ENCODE assay signal across 8 mouse cellular contexts in the genomic region with DNA sequence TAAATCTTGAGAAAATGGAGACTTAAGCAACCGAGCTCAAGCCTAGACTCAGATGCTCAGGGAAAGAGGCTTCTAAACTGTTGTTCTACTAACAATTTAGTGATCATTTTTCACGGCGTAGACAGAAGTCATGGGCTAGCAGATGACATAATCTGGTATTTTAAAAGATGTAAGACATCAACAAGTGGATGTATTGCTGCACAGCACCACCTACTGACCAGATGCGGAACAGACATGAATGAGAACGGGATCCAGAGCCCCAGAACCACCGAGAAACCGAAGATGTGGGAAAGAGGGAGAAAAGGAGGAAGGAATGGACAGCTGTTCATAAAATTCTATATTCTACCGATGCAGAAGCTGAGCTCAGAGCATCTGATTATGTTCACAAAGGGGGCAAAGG.
DNase-seq lines count a peak whose midpoint lies in the region; ATAC-seq and TF ChIP-seq lines count a peak whose summit lies in the region.

No protein-coding gene starts in this region.

- TF ChIP-seq CTCF in gastrocnemius, adult 2 months (IDR thresholded peaks at IDR 0.05): peak; percentile 91
- peak; percentile 77 for TF ChIP-seq CTCF in liver, embryonic 14.5 days (IDR thresholded peaks at IDR 0.05; ENCODE audit: low read depth)

- no peak overlapping the region for H3K4me2 ChIP-seq in liver, embryonic 14.5 days (ENCODE audit: low read depth)

- no peaks in the 10 kb centered on the region for H3K27me3 ChIP-seq in liver, embryonic 14.5 days (ENCODE audit: control insufficient read depth, insufficient read depth, low read length)

- no peaks in the 10 kb centered on the region for H3K36me3 ChIP-seq in liver, embryonic 14.5 days (replicated peaks; ENCODE audit: control insufficient read depth, insufficient read depth, low read depth)

- no peak for TF ChIP-seq EP300 in liver, embryonic 14.5 days (IDR thresholded peaks at IDR 0.05; ENCODE audit: low read depth)

- intact Hi-C loops in gastrocnemius, adult 2 months (cut with DNase I): loop anchor here (5.0 to 10.0 kb wide), 2 partner anchors 689 to 1367 kb away; no protein-coding TSS in a partner anchor

- WGBS in liver, embryonic 14.5 days (ENCODE audit: insufficient replicate concordance): 6% methylated on average over 8 of the region's 8 CpGs

- H3K9ac ChIP-seq in liver, embryonic 14.5 days (replicated peaks): no peak overlapping the region

- no peaks in the 10 kb centered on the region for H3K4me1 ChIP-seq in liver, embryonic 14.5 days (replicated peaks; ENCODE audit: control insufficient read depth in 2 of 2, insufficient read depth in 2 of 2, low read length in 1 of 2)

- H3K4me3 ChIP-seq in gastrocnemius, adult 2 months: no peak overlapping the region
- no peak overlapping the region for H3K4me3 ChIP-seq in liver, embryonic 14.5 days (ENCODE audit: insufficient read depth in 1 of 2, low read depth in 2 of 2, low read length in 2 of 2)

- no peak overlapping the region for H3K27ac ChIP-seq in gastrocnemius, adult 2 months
- H3K27ac ChIP-seq in liver, embryonic 14.5 days: no peak overlapping the region

- DNase-seq in B cell, adult 2 months: peak; percentile 2 to 11
- DNase-seq in NIH3T3 (ENCODE audit: low read depth): peak; percentile 87
- DNase-seq in cerebellum, postnatal 25 days: peak; percentile 64 to 79
- DNase-seq in gastrocnemius, adult 2 months: peak; percentile 68
- peak; percentile 80 for DNase-seq in kidney, postnatal 14 days
- peak in 2 of 3 experiments; percentile 9 to 23 for DNase-seq in liver, embryonic 14.5 days (ENCODE audit: low read depth in 3 of 3, low spot score in 3 of 3)
- DNase-seq in retina, embryonic 14.5 days (ENCODE audit: low spot score): peak; percentile 83
- no peak for DNase-seq in natural killer cell, adult 2 months (ENCODE audit: low spot score in 2 of 2)

- ATAC-seq in liver, embryonic 14.5 days (ENCODE audit: insufficient read depth): no peak

- H3K9me3 ChIP-seq in liver, embryonic 14.5 days (ENCODE audit: control insufficient read depth, low read length): no peaks in the 10 kb centered on the region

Comparison
In these comparisons a context has a peak if more than half of its experiments do, and no peak if none do; other contexts are left out.
1. DNase-seq: peak in B cell, adult 2 months (2 of 2), NIH3T3 (single experiment), cerebellum, postnatal 25 days (2 of 2), gastrocnemius, adult 2 months (single experiment), kidney, postnatal 14 days (single experiment), liver, embryonic 14.5 days (2 of 3) and retina, embryonic 14.5 days (single experiment); none in natural killer cell, adult 2 months (0 of 2).